Mouse (Mus musculus): ENCODE measurements around the gene Vmn1r225. TPM values are rescaled to one million over a fixed set of nuclear protein-coding genes. Genes with fewer than 3 reads are reported as not detected.
"Not testable (repeated sequence)": the region's sequence is repeated elsewhere in the genome, so short reads cannot be mapped to it uniquely, and the experiment has no call there.

Vmn1r225 gene
- polyA plus RNA-seq (2014; fragmentation: Nextera tagmentation; extraction: Ambion mirVana), result not detected in 2 replicates

DNA sequence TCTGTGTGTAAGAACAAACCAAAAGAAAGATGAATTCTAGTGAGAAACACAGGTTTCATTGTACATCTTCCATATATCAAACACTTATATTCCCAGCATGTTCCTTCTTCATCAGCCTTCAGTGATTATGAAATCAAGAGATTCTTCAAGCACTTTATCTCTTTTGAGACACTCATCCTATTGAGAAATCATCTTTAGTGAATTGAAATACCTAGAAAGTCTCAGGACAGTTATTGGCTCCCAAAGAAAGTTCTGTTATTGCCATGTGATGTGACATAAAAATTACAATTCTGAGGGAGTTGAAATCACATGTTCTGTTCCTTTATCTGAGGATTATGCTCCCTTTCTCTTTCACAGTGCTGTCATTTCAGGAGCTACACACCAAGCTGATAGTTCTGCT, at the start of gene Vmn1r225:
TSS of gene Vmn1r225 (plus strand) at position 301 of the 400 bp plus-strand sequence.
- no peak within 1 kb of the TSS for H3K9ac ChIP-seq
- no peak within 1 kb of the TSS for H3K4me2 ChIP-seq (replicated peaks)
- no peak for DNase-seq (ENCODE audit: low spot score)
- no peak for ATAC-seq (ENCODE audit: low FRiP score)
- no peaks in the 10 kb centered on the region for H3K27me3 ChIP-seq (ENCODE audit: control insufficient read depth, insufficient read depth, low read length)
- no peak within 1 kb of the TSS for H3K4me3 ChIP-seq (replicated peaks; ENCODE audit: low read length)
- peaks cover 24% of the 10 kb centered on the region for H3K9me3 ChIP-seq (ENCODE audit: control insufficient read depth, low read length)
- H3K36me3 ChIP-seq (replicated peaks; ENCODE audit: control insufficient read depth, insufficient read depth), result no peaks in the 10 kb centered on the region
- H3K4me1 ChIP-seq (replicated peaks; ENCODE audit: control insufficient read depth, insufficient read depth, low read length), result no peaks in the 10 kb centered on the region
- H3K27ac ChIP-seq, result no peak within 1 kb of the TSS

DNA sequence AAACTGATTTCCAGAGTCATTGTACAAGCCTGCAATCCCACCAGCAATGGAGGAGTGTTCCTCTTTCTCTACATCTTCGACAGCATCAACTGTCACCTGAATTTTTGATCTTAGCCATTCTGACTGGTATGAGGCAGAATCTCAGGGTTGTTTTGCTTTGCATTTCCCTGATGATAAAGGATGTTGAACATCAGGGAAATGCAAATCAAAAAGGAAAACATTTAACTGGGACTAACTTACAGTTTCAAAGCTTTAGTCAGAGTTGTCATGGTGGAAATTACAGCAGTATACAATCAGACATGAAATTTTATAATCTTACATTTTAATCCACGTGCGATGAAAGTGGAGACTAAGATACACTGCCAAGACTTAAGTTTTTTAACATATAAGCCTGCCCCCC, 24.6 kb upstream of the Vmn1r225 start:
- no peak for DNase-seq (ENCODE audit: low spot score)
- Histone ChIP-seq H3K27ac (no peak overlapping the region), H3K27me3 (ENCODE audit: control insufficient read depth, insufficient read depth, low read length) (no peaks in the 10 kb centered on the region), H3K4me3 (replicated peaks; ENCODE audit: low read length) (no peak overlapping the region), H3K36me3 (replicated peaks; ENCODE audit: control insufficient read depth, insufficient read depth) (no peaks in the 10 kb centered on the region), H3K4me2 (replicated peaks) (no peak overlapping the region), H3K9ac (no peak overlapping the region), H3K4me1 (replicated peaks; ENCODE audit: control insufficient read depth, insufficient read depth, low read length) (no peaks in the 10 kb centered on the region), H3K9me3 (ENCODE audit: control insufficient read depth, low read length) (peaks cover 17% of the 10 kb centered on the region)
- ATAC-seq (ENCODE audit: low FRiP score), result no peak
- WGBS, result 77% methylated on average over 3 of the region's 3 CpGs

DNA sequence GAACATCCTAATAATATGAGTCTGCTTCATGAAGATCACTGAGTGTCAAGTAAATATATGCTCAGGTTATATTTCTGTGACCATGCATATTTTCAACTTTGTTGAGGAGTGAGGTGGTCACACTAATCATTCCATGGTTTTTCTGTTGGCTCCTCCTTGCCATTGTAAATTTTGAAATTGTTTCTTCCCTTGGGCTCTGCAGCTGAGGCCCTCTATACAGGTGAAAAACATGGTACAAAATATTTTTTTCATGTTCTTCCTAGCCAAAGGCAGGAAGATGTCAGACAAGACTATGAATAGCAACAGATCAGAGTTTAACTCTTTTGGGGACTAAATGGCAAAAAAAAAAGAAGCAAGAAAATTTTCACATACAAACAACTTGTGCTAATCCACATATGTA, 16.7 kb upstream of the Vmn1r225 start, which contains the start of gene Vmn2r108:
TSS of gene Vmn2r108 (minus strand) at position 101 of the 400 bp plus-strand sequence.
- ATAC-seq (ENCODE audit: low FRiP score) (no peak), DNase-seq (ENCODE audit: low spot score) (no peak)
- no peaks in the 10 kb centered on the region for H3K36me3 ChIP-seq (replicated peaks; ENCODE audit: control insufficient read depth, insufficient read depth)
- no peak within 1 kb of the TSS for H3K27ac ChIP-seq
- no peak within 1 kb of the TSS for H3K9ac ChIP-seq
- H3K4me1 ChIP-seq (replicated peaks; ENCODE audit: control insufficient read depth, insufficient read depth, low read length), result no peaks in the 10 kb centered on the region
- H3K9me3 ChIP-seq (ENCODE audit: control insufficient read depth, low read length), result peaks cover 13% of the 10 kb centered on the region; the same call in 1 of the 2 replicates
- no peak within 1 kb of the TSS for H3K4me2 ChIP-seq (replicated peaks)
- H3K4me3 ChIP-seq (replicated peaks; ENCODE audit: low read length), result no peak within 1 kb of the TSS
- no peaks in the 10 kb centered on the region for H3K27me3 ChIP-seq (ENCODE audit: control insufficient read depth, insufficient read depth, low read length)

DNA sequence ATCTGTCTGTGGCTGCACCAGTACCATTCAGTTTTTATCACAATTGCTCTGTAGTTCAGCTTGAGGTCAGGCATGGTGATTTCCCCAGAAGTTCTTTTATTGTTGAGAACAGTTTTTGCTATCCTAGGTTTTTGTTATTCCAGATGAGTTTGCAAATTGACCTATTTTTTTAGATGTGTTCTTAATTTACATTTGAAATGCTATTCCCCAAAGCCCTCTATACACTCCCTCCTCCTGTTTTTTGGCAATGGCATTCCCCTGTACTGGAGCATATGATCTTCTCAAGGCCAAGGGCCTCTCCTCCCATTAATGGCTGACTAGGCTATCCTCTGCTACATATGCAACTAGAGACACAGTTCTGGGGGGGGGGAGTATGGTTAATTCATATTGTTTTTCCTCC, 10.3 kb downstream of the Vmn1r225 start:
- not testable (repeated sequence) for H3K27ac ChIP-seq; ATAC-seq (ENCODE audit: low FRiP score); DNase-seq (ENCODE audit: low spot score); H3K27me3 ChIP-seq (ENCODE audit: control insufficient read depth, insufficient read depth, low read length); H3K4me2 ChIP-seq (replicated peaks); H3K4me1 ChIP-seq (replicated peaks; ENCODE audit: control insufficient read depth, insufficient read depth, low read length); H3K9me3 ChIP-seq (ENCODE audit: control insufficient read depth, low read length); H3K36me3 ChIP-seq (replicated peaks; ENCODE audit: control insufficient read depth, insufficient read depth); H3K4me3 ChIP-seq (replicated peaks; ENCODE audit: low read length); H3K9ac ChIP-seq

Other genes with a start within 250 kb of the Vmn1r225 start
- not detected in 2 replicates for gene Vmn2r106, start 212.6 kb upstream of the Vmn1r225 start, polyA plus RNA-seq (2014; fragmentation: Nextera tagmentation; extraction: Ambion mirVana)
- not detected in 2 replicates for gene Vmn2r107, start 152.9 kb upstream of the Vmn1r225 start, polyA plus RNA-seq (2014; fragmentation: Nextera tagmentation; extraction: Ambion mirVana)
- not detected in 2 replicates for gene Vmn1r224, start 84.0 kb upstream of the Vmn1r225 start, polyA plus RNA-seq (2014; fragmentation: Nextera tagmentation; extraction: Ambion mirVana)
- not detected in 2 replicates for gene Vmn2r108, start 16.8 kb upstream of the Vmn1r225 start, polyA plus RNA-seq (2014; fragmentation: Nextera tagmentation; extraction: Ambion mirVana)
- gene Vmn2r109, start 66.6 kb downstream of the Vmn1r225 start, polyA plus RNA-seq (2014; fragmentation: Nextera tagmentation; extraction: Ambion mirVana), result not detected in 2 replicates
- 0.03 and 0.04 TPM in 2 replicates for gene Vmn2r110, start 98.3 kb downstream of the Vmn1r225 start, polyA plus RNA-seq (2014; fragmentation: Nextera tagmentation; extraction: Ambion mirVana)
- gene Fpr-rs3, start 126.7 kb downstream of the Vmn1r225 start, polyA plus RNA-seq (2014; fragmentation: Nextera tagmentation; extraction: Ambion mirVana), result not detected in 2 replicates
- gene Vmn1r226, start 184.7 kb downstream of the Vmn1r225 start, polyA plus RNA-seq (2014; fragmentation: Nextera tagmentation; extraction: Ambion mirVana), result not detected in 2 replicates
- gene Vmn1r227, start 231.7 kb downstream of the Vmn1r225 start, polyA plus RNA-seq (2014; fragmentation: Nextera tagmentation; extraction: Ambion mirVana), result not detected in 2 replicates

Measured in hindbrain, embryonic 14.5 days (tissue).